Mouse (Mus musculus) intestine, embryonic 14.5 days (tissue): ENCODE measurements around the gene P2ry2. TPM values are rescaled to one million over a fixed set of nuclear protein-coding genes. Genes with fewer than 3 reads are reported as not detected.
A peak's percentile ranks its signal among the peaks of the same experiment; 100 is the strongest.

Experiments
- ATAC-seq: fragments of 200-750 bp; cut with Nextera tagmentation; replicated peaks from 2 replicates; pipeline ENCODE4 v1.8.0; 2017; ENCODE audit warnings: low read depth, moderate number of reproducible peaks, moderate TSS enrichment, moderate library complexity; ENCODE audit not compliant: low FRiP score, low TSS enrichment
- DNase-seq: peaks from one replicate; pipeline ENCODE4 v3.0.0-alpha.2; 2018; ENCODE audit warnings: low spot score
- H3K27ac ChIP-seq: fragments of 300-500 bp; sonication (generic); 2 replicates; pipeline ENCODE4 v1.5.1; 2014; ENCODE audit warnings: low read depth, mild to moderate bottlenecking, control low read depth
- H3K27me3 ChIP-seq: fragments of 300-500 bp; sonication (generic); replicated peaks from 2 replicates; pipeline ENCODE4 v1.6.1; 2014; ENCODE audit warnings: low read length, control low read depth; ENCODE audit not compliant: control insufficient read depth, insufficient read depth
- H3K36me3 ChIP-seq: fragments of 300-500 bp; sonication (generic); 2 replicates; pipeline ENCODE4 v1.6.1; 2014; ENCODE audit warnings: low read length, control low read depth; ENCODE audit not compliant: control insufficient read depth, insufficient read depth
- H3K4me1 ChIP-seq: fragments of 300-500 bp; sonication (generic); replicated peaks from 2 replicates; pipeline ENCODE4 v1.6.1; 2014; ENCODE audit warnings: low read length, control low read depth, mixed read lengths; ENCODE audit not compliant: control insufficient read depth, insufficient read depth
- H3K4me2 ChIP-seq: fragments of 300-500 bp; sonication (generic); 2 replicates; pipeline ENCODE4 v1.6.1; 2014; ENCODE audit warnings: low read length
- H3K4me3 ChIP-seq: fragments of 300-500 bp; sonication (generic); 2 replicates; pipeline ENCODE4 v1.5.1; 2014; ENCODE audit warnings: low read depth, low read length, control low read depth, mixed read lengths
- H3K9ac ChIP-seq: fragments of 300-500 bp; sonication (generic); 2 replicates; pipeline ENCODE4 v1.6.1; 2014; ENCODE audit warnings: mild to moderate bottlenecking, low read length
- H3K9me3 ChIP-seq: fragments of 300-500 bp; sonication (generic); 2 replicates; pipeline ENCODE4 v1.6.1; 2016; ENCODE audit warnings: low read length, control low read depth; ENCODE audit not compliant: control insufficient read depth
- WGBS: fragments of 180-500 bp; shearing (Covaris S2); extraction: QIAGEN DNeasy Blood & Tissue Kit; methylation state at CpG from one replicate; pipeline ENCODE4 v1.1.7; 2014; 5-methylcytosine and 5-hydroxymethylcytosine counted together
- polyA plus RNA-seq: library from polyadenylated mRNA; unstranded; fragments of >200 nt; fragmentation: Nextera tagmentation; extraction: Ambion mirVana; gene quantifications from 2 replicates; pipeline ENCODE4 v1.2.1, GENCODE M21; 2014

The P2ry2 gene
- polyA plus RNA-seq, 1 experiment from 2014 or later, result 2.8 TPM

DNA sequence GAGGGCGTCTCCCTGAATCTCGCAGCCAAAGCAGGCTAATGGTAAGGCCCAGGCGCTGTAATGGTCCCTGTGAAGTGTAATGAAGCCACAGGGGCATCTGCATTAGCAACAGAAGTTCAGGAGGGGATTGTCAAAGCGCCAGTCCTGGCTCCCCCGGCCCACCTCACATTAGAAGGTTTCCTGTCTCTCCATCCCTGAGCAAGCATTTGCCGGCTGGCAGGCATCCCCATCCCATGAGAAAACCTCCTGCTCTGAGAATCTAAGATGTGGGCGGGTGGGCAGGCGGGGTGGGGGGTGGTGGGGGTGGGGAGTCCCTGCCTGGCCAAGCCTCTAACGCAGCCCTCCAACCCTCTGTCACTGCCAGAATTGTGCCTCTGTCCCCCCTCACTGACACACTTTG lies 1.4 kb upstream of the P2ry2 start:
- Histone ChIP-seq H3K9ac (no peak overlapping the region), H3K4me2 (no peak overlapping the region), H3K27ac (no peak overlapping the region), H3K27me3 (peaks cover 37% of the 10 kb centered on the region), H3K36me3 (no peaks in the 10 kb centered on the region), H3K9me3 (no peaks in the 10 kb centered on the region), H3K4me3 (no peak overlapping the region), H3K4me1 (no peaks in the 10 kb centered on the region)
- no peak for ATAC-seq
- no peak for DNase-seq
- WGBS, result 25% methylated on average over 9 of the region's 9 CpGs

DNA sequence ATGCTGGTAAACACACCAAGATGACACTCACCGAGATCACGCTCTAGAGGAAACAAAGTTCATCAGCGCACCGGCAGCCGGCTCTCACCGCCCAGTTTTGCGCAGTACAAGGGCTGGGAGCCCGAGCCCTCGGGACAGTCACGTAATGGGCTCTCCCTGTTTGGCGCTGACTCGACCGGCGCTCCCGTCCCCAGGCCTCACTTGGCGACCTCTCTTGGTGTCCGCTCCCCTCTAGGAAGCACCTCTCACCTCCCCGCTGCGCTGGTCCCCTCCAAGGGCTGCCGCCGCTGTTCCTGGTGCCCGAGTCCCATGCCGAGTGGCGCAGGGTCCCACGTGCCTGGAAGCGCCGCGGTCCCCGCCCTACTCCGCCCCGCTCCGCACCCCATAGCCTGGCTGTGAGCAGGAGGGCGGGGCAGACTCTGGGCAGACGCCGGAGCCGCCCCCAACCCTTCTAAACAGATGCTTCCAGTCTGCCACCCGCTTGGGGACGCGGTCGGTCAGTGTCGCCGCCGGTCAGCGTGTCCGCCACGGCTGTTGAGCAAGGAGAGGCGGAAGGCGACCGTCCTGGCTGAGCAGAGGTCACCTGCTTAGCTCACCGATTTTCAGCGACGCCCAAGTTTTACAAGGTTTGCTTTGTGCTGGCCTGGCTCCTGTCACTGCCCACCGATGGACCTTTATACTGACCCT lies 842 bp downstream of the P2ry2 start:
- no peaks in the 10 kb centered on the region for H3K36me3 ChIP-seq
- peak overlapping the region; percentile 38 for H3K9ac ChIP-seq
- H3K9me3 ChIP-seq, result no peaks in the 10 kb centered on the region
- no peak overlapping the region for H3K27ac ChIP-seq
- peak overlapping the region; percentile 52 for H3K4me3 ChIP-seq
- WGBS, result under 1% methylated on average over 53 of the region's 53 CpGs
- ATAC-seq (peak; percentile 95), DNase-seq (peak; percentile 89)
- H3K4me2 ChIP-seq, result peak overlapping the region; percentile 99
- H3K27me3 ChIP-seq, result peaks cover 37% of the 10 kb centered on the region
- no peaks in the 10 kb centered on the region for H3K4me1 ChIP-seq

DNA sequence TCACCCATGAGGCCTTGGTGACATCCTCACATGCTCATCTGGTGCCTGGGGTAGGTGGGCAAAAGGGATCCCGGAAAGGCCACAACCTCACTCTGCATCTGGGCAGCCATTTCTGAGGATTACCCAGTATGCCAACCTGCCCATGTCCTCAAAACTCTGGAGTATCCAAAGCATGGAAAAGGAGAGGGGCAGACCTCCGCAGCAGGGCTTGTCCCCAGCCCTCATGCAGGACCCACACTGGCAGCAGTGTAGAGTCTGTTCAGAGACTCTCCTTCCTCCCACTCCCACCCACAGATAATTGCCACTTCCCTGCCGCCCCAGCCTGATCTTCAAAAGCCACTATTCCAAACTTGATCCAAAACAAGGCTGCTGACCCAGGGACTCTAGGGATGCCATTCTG lies 1.9 kb downstream of the P2ry2 start:
- H3K4me2 ChIP-seq, result no peak overlapping the region
- no peaks in the 10 kb centered on the region for H3K9me3 ChIP-seq
- no peak overlapping the region for H3K27ac ChIP-seq
- no peaks in the 10 kb centered on the region for H3K36me3 ChIP-seq
- no peaks in the 10 kb centered on the region for H3K4me1 ChIP-seq
- WGBS, result 67% methylated on average over 3 of the region's 3 CpGs
- peaks cover 37% of the 10 kb centered on the region for H3K27me3 ChIP-seq
- H3K4me3 ChIP-seq, result no peak overlapping the region
- DNase-seq (no peak), ATAC-seq (no peak)
- H3K9ac ChIP-seq, result no peak overlapping the region

- Histone ChIP-seq H3K4me1 (peaks cover 9% of the 10 kb centered on the region), H3K9me3 (no peaks in the 10 kb centered on the region), H3K4me3 (no peak overlapping the region), H3K9ac (no peak overlapping the region), H3K36me3 (no peaks in the 10 kb centered on the region), H3K4me2 (no peak overlapping the region), H3K27me3 (peaks cover 18% of the 10 kb centered on the region), H3K27ac (no peak overlapping the region)
- 67% methylated on average over 2 of the region's 2 CpGs for WGBS
- DNase-seq (no peak), ATAC-seq (no peak)
Observed at GRCm38 (mm10) chr7:101006201-101006600, 6.5 kb downstream of the P2ry2 start.

DNA sequence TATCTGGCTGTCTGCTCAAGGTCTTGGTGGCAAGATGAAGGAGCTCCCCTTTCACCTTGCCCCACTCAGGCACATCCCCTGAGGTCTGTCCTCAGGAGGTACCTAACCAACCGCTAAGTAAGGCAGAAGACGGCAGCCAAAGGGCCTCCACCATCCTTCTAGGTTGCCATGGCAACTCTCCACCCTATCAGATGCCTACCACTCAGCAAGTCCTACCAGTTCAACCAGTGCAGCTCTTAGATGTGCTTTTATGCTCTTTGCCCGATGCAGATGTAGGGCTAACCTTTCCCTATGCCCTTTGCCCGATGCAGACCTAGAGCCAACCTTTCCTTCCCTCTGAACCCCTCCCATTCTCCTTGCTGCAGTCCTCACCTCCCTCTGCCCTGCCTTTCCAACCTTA lies 7.5 kb downstream of the P2ry2 start:
- no peak overlapping the region for H3K4me3 ChIP-seq
- ATAC-seq (peak; percentile 32; the same call in 1 of the 2 replicates), DNase-seq (no peak)
- WGBS, result 59% methylated on average over 4 of the region's 4 CpGs
- H3K4me1 ChIP-seq, result peaks cover 9% of the 10 kb centered on the region
- no peak overlapping the region for H3K4me2 ChIP-seq
- no peak overlapping the region for H3K9ac ChIP-seq
- H3K27ac ChIP-seq, result no peak overlapping the region
- H3K9me3 ChIP-seq, result no peaks in the 10 kb centered on the region
- peaks cover 7% of the 10 kb centered on the region; the same call in 1 of the 2 replicates for H3K27me3 ChIP-seq
- no peaks in the 10 kb centered on the region for H3K36me3 ChIP-seq

- Histone ChIP-seq H3K4me2 (no peak overlapping the region), H3K9me3 (no peaks in the 10 kb centered on the region), H3K27ac (no peak overlapping the region), H3K9ac (no peak overlapping the region), H3K4me1 (peaks cover 9% of the 10 kb centered on the region), H3K27me3 (no peaks in the 10 kb centered on the region), H3K36me3 (no peaks in the 10 kb centered on the region), H3K4me3 (no peak overlapping the region)
- DNase-seq, result no peak
- WGBS, result 55% methylated on average over 11 of the region's 11 CpGs
- no peak; the same call in 1 of the 2 replicates for ATAC-seq
Observed at GRCm38 (mm10) chr7:101003442-101004326, 9.0 kb downstream of the P2ry2 start.

DNA sequence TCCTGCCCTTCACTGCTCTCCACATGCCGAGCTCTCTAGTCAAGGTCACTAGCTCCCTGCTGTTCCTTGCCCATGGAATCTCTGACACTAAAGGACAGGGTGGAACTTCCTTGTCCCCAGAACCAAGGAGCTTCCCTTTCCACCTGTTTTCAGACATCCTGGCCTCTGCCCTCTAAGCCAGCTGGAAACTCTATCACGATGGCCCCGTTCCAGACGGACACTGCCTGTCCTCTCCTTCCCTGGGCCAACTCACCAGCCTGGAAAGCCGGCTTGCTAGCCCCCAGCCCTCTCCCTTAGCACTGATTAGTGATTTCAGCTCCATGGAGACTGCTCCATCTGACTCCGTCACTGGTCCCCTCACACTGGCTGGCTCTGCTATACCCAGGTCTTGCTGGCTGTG lies 10.4 kb downstream of the P2ry2 start:
- no peaks in the 10 kb centered on the region for H3K36me3 ChIP-seq
- no peak overlapping the region for H3K9ac ChIP-seq
- H3K4me1 ChIP-seq, result peaks cover 9% of the 10 kb centered on the region
- WGBS, result 81% methylated on average over 6 of the region's 6 CpGs
- H3K27me3 ChIP-seq, result no peaks in the 10 kb centered on the region
- DNase-seq (no peak), ATAC-seq (no peak)
- H3K9me3 ChIP-seq, result no peaks in the 10 kb centered on the region
- H3K4me2 ChIP-seq, result no peak overlapping the region
- no peak overlapping the region for H3K4me3 ChIP-seq
- H3K27ac ChIP-seq, result no peak overlapping the region

DNA sequence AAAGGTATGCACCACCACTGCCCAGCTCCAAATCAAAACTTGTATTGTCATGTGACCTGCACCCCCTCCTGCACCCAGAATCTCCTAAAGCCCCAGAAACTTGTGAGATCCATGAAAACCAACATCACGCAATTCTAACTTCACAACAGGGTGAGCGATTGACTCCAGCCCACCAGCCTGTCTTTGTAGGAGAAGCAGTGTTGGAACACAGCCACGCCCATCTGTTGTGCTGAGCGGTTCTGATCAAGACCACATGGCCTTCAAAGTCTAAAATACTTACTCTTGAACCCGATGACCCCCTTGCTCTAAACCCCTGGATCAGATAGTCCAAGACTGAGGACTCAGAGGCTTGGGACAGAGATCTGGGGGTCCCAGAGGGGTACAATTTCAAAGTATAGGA lies 13.0 kb downstream of the P2ry2 start:
- Histone ChIP-seq H3K36me3 (no peaks in the 10 kb centered on the region), H3K4me1 (peaks cover 9% of the 10 kb centered on the region; the same call in 1 of the 2 replicates), H3K9me3 (no peaks in the 10 kb centered on the region), H3K4me3 (no peak overlapping the region), H3K27ac (no peak overlapping the region), H3K9ac (no peak overlapping the region), H3K27me3 (no peaks in the 10 kb centered on the region), H3K4me2 (no peak overlapping the region)
- WGBS, result 82% methylated on average over 5 of the region's 5 CpGs
- DNase-seq (no peak), ATAC-seq (no peak)
